Mouse (Mus musculus) cerebellum, adult 9-11 months (tissue): ENCODE data around the gene Hspa1b.
"Not testable (repeated sequence)": the region's sequence is repeated elsewhere in the genome, so short reads cannot be mapped to it uniquely, and the experiment has no call there.

Experiments
- DNase-seq: peaks from one replicate; pipeline ENCODE4 v3.0.0; 2022

Gene Hspa1b

DNA sequence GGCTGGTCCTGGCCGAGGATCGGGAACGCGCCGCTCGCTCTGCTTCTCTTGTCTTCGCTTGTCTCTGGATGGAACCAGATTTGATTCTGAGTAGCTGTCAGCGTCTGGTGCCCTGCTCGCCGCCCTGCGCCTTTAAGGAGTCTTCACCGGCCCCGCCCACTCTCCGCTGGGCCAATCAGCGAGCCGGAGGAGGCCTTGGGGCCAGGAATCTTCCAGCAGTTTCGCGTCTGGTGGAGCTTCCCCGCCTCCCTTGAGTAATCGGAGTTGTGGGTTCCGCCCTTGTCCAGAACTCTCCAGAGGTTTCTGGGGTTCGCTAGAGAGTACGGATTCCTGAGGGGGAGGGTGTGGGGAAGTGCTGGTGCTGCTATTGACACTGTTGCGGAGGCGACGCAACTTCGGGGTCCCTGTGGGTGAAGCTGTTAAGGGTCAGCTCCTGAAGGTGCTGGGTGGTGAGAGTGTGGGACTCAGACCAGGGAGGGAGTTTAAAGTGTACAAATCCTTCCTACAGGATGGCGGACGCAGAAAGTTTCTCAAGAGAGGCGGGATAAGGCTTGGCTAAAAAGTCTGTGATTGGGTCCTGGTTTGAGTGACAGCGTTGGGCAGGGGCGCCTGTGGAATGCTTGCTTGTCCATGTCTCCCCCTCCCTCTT, at the start of gene Hspa1b:
Hspa1b (minus strand) TSS at position 109 of the 649 bp plus-strand sequence.
- peak; percentile 84 for DNase-seq

GRCm38 (mm10) chr17:35007387-35007991, 48.5 kb upstream of the Hspa1b start:
- DNase-seq: peak; percentile 18

DNA sequence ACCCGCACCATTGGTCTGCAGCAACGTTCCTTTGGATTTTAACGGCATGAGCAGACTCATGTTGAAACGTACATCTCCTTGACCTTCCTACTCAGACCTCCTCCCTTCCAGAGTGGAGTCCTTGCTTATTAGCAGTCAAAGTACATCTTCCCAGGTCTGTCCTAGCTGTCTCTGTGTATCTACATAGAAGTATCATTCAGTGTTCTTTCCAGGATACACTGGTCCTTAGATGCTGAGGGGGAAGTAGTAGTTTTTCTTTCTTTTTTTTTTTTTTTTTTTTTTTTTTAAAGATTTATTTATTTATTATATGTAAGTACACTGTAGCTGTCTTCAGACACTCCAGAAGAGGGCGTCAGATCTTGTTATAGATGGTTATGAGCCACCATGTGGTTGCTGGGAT, 46.9 kb upstream of the Hspa1b start:
- DNase-seq: not testable (repeated sequence)

DNA sequence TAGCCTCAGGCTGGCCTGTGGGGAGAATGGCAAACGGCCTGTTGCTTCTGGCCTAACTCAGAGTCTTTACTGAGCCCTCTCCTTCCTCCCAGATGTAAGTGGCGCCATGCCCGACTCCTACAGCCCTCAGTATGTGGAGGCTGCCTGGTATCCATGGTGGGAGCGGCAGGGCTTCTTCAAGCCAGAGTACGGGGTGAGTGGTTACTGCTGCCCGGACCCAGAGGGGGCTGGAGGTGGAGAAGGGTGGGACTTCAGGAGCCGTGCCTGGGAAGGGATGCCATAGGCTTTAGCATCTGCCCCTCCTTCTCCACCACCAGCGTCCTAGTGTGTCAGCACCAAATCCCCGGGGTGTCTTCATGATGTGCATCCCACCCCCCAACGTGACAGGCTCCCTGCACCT, 46.1 kb upstream of the Hspa1b start:
- peak; percentile 44 for DNase-seq

DNA sequence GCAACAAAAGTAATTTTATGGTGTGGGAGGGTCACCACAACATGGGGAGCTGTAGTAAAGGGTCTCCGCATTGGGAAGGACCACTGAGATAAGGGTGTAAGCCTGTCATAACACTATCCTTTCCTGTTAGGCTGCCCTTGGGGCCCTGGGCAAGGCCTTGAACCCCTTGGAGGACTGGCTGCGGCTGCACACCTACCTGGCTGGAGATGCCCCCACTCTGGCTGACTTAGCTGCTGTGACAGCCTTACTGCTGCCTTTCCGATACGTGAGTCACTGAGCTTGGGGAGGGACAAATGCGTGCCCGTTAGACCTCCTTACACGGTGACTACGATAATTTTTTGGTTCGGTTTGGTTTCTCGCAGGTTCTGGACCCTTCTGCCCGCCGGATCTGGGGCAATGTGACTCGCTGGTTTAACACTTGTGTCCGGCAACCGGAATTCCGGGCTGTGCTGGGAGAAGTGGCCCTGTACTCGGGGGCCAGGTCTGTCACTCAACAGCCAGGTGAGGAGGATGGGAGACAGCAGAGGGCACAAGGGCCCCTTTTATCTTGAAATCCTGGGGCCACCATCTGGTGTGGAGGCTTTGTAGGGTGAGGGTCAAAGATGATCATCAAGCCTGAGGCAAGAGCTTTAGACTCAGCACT, 45.2 kb upstream of the Hspa1b start:
- peak; percentile 37 for DNase-seq

DNA sequence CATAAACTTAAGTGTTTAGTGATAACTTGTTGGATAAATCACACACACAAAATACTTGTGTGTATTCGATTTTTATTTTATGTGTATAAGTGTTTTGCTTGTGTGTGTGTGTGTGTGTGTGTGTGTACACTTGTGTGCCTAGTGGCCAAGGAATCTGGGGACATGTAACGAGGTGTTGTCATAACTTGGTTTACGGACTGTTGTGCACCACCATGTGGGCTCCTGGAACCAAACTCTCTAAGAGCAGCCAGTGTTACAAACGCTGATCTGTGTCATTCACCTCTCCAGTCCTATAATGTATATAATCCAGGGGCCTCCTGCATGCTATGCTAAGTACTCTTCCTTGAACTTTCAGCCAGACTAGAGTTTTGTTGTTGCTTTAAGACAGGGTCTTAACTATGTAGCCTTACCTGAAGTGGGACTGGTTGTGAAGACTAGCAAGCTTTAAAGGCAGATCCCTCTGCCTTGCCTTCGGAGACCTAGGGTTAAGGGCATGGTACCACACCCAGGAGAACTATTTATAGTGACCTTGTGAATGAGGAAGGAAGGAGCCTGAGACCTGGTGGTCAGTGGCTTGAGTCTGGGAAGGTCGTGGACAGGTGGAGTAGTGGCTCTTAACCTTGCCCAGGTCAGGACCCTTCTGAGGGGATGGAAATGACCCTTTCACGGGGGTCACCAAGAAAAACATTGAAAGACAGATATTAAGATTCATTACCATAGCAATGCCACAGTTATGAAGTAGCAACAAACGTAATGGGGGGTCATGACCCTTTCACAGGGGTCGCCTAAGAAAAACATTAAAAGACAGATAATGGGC, 44.2 kb upstream of the Hspa1b start:
- peak; percentile 20 for DNase-seq

DNA sequence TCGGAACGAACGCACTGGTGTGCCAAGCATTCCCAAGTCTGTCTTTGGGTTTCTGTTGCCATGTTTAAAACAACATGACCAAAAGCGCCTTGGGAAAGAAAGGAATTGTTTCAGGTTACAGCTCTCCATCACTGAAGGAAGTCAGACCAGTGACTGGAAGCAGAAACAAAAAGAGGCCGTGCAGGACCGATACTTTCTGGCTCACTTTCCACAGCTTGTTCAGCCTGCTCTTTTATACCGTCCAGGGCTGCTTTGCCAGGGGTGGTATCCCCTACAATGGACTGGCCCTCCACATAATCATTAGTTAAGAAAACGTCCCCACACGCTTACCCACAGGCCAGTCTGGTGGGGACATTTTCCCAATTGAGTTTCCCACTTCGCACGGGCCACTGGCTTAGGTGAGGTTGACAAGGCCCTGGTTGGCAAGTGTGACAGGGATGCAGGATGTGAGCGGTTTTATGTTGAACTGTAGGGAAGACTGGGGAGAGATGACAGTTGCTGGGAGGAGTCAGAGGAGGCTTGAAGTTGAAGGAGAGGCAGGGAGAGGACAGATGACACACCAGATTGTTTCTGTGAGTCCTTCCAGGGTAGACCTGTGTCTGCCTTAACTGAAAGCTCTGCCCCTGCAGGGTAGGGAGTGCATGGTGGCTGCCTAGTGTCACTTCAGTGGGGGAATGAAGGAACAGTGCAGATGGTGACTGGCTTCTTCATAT, 43.3 kb upstream of the Hspa1b start:
- peak; percentile 40 for DNase-seq

DNA sequence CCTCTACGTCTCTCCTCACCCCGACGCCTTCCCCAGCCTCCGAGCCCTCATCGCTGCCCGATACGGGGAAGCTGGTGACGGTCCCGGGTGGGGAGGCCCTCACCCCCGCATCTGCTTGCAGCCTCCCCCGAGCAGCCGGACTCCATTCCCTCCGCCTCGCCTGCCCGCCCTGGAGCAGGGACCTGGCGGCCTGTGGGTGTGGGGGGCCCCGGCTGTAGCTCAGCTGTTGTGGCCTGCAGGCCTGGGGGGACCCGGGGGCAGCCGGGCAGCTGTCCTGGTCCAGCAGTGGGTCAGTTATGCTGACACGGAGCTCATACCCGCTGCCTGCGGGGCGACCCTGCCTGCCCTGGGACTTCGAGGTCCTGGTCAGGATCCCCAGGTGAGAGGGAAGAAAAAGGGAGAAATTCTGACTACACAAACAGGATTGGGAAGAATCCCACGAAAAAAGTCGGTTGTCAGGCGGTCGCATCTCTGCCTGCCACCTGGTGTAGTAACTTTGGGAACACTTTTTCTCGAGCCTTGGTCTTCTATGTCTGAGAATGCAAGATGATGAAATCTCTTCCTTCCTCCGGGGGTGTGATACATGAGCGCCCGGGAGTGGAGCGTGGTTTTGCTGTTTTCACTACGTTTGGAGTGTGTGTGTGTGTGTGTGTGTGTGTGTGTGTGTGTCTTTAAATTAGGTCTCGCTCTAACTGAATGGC, 42.6 kb upstream of the Hspa1b start:
- DNase-seq: peak; percentile 30

GRCm38 (mm10) chr17:35000717-35001451, 41.8 kb upstream of the Hspa1b start, which contains the start of gene Vars:
Vars (plus strand) TSS chr17:35000987.
- DNase-seq: peak; percentile 87

GRCm38 (mm10) chr17:34999871-35000716, 41.1 kb upstream of the Hspa1b start:
- DNase-seq: peak; percentile 35

DNA sequence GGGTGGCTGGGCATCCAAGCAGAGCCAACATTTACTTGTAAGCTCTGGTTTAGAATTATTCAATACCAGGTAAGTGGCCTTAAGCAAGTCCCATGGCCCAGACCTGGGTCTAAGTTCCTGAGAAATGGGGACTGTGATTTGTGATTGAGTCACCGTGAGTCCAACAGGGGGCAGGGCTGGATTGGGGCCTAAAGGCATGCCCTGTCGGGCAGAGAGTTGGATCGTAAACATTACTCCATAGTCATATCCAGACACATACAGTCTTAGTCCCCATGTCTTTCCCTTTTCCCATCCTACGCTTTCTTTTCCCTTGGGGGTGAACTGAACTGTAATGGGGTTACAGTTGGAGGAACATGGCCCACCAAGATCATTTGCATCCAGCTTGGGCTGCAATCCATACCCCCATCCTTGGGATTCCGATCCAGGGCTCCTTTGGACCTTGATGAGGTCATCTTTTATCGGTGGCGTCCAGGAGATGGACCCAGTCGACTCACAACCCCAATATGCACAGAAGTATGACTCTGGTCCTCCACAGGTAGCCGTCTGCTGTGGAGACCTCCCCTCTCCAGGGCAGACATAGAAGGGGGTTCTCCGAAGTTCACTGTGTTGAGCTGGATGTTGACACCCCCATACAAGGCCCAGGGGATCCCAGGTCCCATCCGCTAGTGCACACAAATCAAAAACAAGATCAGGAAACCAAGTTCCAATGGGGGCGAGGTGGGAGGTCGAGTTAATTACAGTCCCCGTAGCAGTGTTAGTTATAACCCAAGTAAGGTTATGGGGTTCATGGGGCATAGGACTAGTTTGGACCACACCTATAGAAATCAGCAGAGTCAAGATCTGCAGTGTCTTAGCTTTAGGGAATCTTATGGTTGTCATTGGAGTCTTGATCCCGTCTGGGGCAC, 39.7 kb upstream of the Hspa1b start:
- DNase-seq: peak; percentile 39

DNA sequence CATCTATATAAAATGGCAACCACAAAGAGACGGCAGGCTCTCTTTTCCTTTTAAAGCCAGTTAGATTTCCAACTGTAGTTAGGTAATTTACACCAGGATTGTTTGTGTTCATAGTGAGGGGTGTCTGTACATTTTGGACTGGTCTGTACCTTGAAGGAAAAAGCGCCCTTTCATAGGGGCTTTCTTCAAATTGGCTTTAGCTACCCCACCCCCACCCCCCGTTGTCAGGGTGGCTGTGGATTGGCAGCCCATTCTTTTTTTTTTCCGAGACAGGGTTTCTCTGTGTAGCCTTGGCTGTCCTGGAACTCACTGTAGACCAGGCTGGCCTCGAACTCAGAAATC, 38.1 kb upstream of the Hspa1b start:
- no peak for DNase-seq

DNA sequence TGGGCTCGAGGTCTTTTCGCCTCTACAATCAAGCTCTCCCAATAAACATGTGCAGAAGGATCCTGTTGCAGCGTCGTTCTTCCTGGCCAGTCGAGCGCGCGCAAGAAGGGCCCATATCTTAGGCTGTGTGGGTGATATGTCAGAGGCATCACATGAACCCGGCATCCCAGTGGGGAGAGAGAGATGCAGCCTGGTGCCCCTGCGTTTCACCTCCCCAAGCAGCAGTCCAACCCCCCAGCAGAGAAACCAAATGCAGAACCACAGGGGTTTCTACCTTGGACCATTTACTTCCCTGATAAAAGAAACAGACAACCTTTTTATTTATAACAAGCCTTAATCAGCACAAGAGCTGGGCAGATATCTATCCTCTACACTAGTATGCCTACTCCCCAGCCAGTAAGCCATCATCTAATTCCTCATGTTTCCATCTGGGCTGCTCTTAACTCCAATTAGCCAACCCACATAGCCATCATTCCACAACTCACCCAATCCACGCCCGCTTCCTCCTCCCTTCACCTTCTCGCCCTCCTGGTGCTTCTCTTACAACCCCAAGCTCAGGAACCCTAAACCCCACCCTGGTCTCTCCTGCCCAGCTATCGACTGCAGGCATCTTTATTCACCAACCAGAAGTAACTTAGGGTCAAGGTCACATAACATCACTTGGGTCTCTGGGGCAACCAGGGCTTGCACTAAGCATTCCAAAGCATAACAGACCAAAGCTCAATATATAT, 37.5 kb upstream of the Hspa1b start:
- DNase-seq: no peak

DNA sequence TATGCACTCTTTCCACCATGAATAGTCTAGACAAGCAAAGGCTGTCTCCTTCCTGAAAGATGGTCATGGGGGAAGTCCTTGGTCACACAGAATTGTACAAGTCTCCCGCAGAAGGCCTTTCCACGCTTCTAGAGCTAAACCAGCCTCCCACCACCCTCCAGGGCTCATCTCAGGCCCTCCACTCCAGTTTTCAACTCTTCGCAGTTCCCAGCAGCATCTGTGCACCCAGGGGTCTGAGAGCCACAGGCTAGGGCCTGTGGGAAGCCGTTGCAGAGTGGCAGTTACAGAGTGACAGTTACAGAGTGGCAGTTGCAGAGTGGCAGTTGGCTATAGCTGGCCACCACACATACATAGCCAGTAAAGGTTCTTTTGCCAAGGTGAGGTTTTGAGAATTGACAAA, 36.9 kb upstream of the Hspa1b start:
- DNase-seq: not testable (repeated sequence)

DNA sequence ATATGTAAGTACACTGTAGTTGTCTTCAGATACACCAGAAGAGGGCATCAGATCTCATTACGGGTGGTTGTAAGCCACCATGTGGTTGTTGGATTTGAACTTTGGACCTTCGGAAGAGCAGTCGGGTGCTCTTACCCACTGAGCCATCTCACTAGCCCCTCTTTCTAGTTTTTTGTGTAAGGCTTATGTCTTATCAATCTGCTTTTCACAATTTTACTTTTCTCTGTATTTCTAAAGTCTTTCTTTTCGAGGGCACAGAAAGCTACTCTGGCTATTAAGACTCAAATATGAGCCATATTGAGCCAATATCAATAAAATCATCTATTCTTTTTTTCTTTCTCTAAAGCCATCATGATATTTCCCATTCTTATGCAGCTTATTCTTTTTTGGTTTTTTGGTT, 36.2 kb upstream of the Hspa1b start:
- DNase-seq: not testable (repeated sequence)

- DNase-seq: no peak
Observed at GRCm38 (mm10) chr17:34994751-34995150, 35.7 kb upstream of the Hspa1b start.

DNA sequence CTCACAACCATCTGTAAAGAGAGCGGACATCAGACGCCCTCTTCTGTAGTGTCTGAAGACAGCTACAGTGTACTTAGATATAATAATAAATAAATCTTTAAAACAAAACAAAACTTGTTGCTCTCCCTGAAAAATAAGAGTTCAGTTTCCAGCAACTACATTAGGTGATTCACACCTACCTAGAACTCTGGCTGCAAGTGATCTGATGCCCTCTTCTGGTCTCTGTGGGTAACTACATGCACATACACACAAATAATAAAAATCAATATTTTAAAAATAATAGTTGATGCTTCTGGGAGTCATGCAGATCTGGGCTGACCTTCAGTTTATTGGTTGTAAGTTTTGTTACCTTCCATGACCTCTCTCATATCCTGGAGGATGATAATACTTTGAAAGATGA, 25.2 kb upstream of the Hspa1b start:
- no peak for DNase-seq

- DNase-seq: no peak
Observed at GRCm38 (mm10) chr17:34982328-34982727, 23.3 kb upstream of the Hspa1b start.
